Mouse (Mus musculus) liver, embryonic 14.5 days (tissue): ENCODE data around the gene Brk1. TPM values are rescaled to one million over a fixed set of nuclear protein-coding genes. Genes with fewer than 3 reads are reported as not detected.

Experiments used
- ATAC-seq: fragments of 200-750 bp; cut with Nextera tagmentation; 2 replicates; pipeline ENCODE4 v1.8.0; 2017; ENCODE audit warnings: moderate number of reproducible peaks, mild to moderate bottlenecking, moderate library complexity; ENCODE audit not compliant: insufficient read depth
- DNase-seq, 3 experiments: peaks; one replicate each; pipeline ENCODE4 v3.0.0-alpha.2; 2012 to 2013; ENCODE audit warnings: low read depth in 3 of 3, low spot score in 3 of 3
- H3K27ac ChIP-seq: fragments of 300-500 bp; sonication (generic); 2 replicates; pipeline ENCODE4 v1.5.1; 2014; ENCODE audit warnings: moderate library complexity, mild to moderate bottlenecking, control low read depth, inconsistent platforms
- H3K27me3 ChIP-seq: fragments of 300-500 bp; sonication (generic); 2 replicates; pipeline ENCODE4 v1.6.1; 2014; ENCODE audit warnings: mild to moderate bottlenecking, low read length, moderate library complexity; ENCODE audit not compliant: control insufficient read depth, insufficient read depth
- H3K36me3 ChIP-seq: fragments of 300-500 bp; sonication (generic); replicated peaks from 2 replicates; pipeline ENCODE4 v1.6.1; 2014; ENCODE audit warnings: low read depth; ENCODE audit not compliant: control insufficient read depth, insufficient read depth
- H3K4me1 ChIP-seq, 2 experiments: fragments of 200-500 bp in 1 of 2; fragments of 300-500 bp in 1 of 2; sonication (generic) in 1 of 2; replicated peaks; 2 replicates each; pipeline ENCODE4 v1.6.1; 2012 to 2014; ENCODE audit warnings: antibody characterized with exemption in 1 of 2, inconsistent platforms in 1 of 2, low read length in 1 of 2; ENCODE audit not compliant: control insufficient read depth in 2 of 2, insufficient read depth in 2 of 2
- H3K4me2 ChIP-seq: fragments of 300-500 bp; sonication (generic); 2 replicates; pipeline ENCODE4 v1.6.1; 2014; ENCODE audit warnings: low read depth, mild to moderate bottlenecking, control low read depth, moderate library complexity
- H3K4me3 ChIP-seq, 2 experiments: fragments of 200-500 bp in 1 of 2; fragments of 300-500 bp in 1 of 2; sonication (generic) in 1 of 2; 2 replicates each; pipeline ENCODE4 v1.5.1; 2012 to 2014; ENCODE audit warnings: low read depth in 2 of 2, low read length in 2 of 2, mild to moderate bottlenecking in 2 of 2, control low read depth in 1 of 2, inconsistent platforms in 1 of 2, moderate library complexity in 1 of 2; ENCODE audit not compliant: insufficient read depth in 1 of 2
- H3K9ac ChIP-seq: fragments of 300-500 bp; sonication (generic); replicated peaks from 2 replicates; pipeline ENCODE4 v1.6.1; 2014; ENCODE audit warnings: mild to moderate bottlenecking, control low read depth, moderate library complexity
- H3K9me3 ChIP-seq: fragments of 300-500 bp; sonication (generic); 2 replicates; pipeline ENCODE4 v1.6.1; 2016; ENCODE audit warnings: low read length, mixed read lengths; ENCODE audit not compliant: control insufficient read depth
- CTCF ChIP-seq: IDR thresholded peaks from 2 replicates; pipeline ENCODE4 v1.5.1; 2016; ENCODE audit warnings: antibody characterized with exemption, low read depth, control low read depth
- EP300 ChIP-seq: IDR thresholded peaks from 2 replicates; pipeline ENCODE4 v1.6.1; 2016; ENCODE audit warnings: antibody characterized with exemption, low read depth
- WGBS: fragments of 180-500 bp; shearing (Covaris S2); extraction: QIAGEN DNeasy Blood & Tissue Kit; methylation state at CpG from one replicate; pipeline ENCODE4 v1.1.7; 2014; ENCODE audit not compliant: insufficient replicate concordance; 5-methylcytosine and 5-hydroxymethylcytosine counted together
- polyA plus RNA-seq, 2 experiments: library from polyadenylated mRNA; depleted of rRNA in 1 of 2; stranded (reverse) in 1 of 2; unstranded in 1 of 2; fragments of >200 nt; fragmentation: Nextera tagmentation in 1 of 2; extraction: Ambion mirVana in 1 of 2; gene quantifications; 2 replicates each; pipeline versions ENCODE4 v1.2.1 to v1.2.3; 2012 to 2014

Gene Brk1
- polyA plus RNA-seq, 2 experiments: 71.1 to 88.8 TPM

- no peak overlapping the region for H3K4me2 ChIP-seq
- no peaks in the 10 kb centered on the region for H3K27me3 ChIP-seq
- TF ChIP-seq EP300 (no peak), CTCF (no peak)
- no peaks in the 10 kb centered on the region for H3K36me3 ChIP-seq
- DNase-seq (no peak), ATAC-seq (peak; percentile 19; the same call in 1 of the 2 replicates)
- no peaks in the 10 kb centered on the region for H3K9me3 ChIP-seq
- peaks cover 3 to 17% of the 10 kb centered on the region in 2 experiments; a peak in 3 of 4 replicates for H3K4me1 ChIP-seq
- 42% methylated on average over 12 of the region's 12 CpGs for WGBS
- no peak overlapping the region for H3K9ac ChIP-seq
- no peak overlapping the region for H3K27ac ChIP-seq
- no peak overlapping the region for H3K4me3 ChIP-seq
These were observed 57.0 kb downstream of the Brk1 start for GRCm38 (mm10) chr6:113661353-113662241.

GRCm38 (mm10) chr6:113662964-113663700 lies 58.6 kb downstream of the Brk1 start:
- H3K9ac ChIP-seq: no peak overlapping the region
- H3K36me3 ChIP-seq: no peaks in the 10 kb centered on the region
- peaks cover 3 to 21% of the 10 kb centered on the region in 2 experiments; a peak in 3 of 4 replicates for H3K4me1 ChIP-seq
- peak; percentile 55 for TF ChIP-seq CTCF
- no peak for TF ChIP-seq EP300
- no peaks in the 10 kb centered on the region for H3K27me3 ChIP-seq
- no peak for DNase-seq
- no peak overlapping the region for H3K4me3 ChIP-seq
- WGBS: 93% methylated on average over 8 of the region's 8 CpGs
- no peak overlapping the region for H3K4me2 ChIP-seq
- ATAC-seq: no peak
- H3K9me3 ChIP-seq: no peaks in the 10 kb centered on the region
- H3K27ac ChIP-seq: no peak overlapping the region

DNA sequence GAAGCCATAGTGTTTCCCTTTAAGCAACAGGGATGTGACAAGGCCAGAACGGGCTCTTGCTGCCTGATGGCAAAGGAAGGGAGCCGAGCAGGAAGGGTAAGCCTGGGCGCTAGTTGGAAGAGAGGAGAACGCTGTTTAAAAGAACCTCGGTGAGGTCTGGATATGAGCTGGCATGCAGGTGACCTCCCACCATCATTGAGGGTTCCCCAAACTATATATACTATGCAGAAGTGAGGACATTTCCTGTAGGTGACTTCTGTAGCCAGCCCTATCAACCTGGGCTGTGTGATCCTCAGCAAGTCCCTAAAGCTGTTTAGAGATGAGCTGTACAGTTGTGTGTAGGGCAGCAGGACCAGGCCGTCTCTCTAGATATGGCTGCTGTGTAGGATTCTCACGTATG lies 59.7 kb downstream of the Brk1 start:
- peaks cover 7 to 24% of the 10 kb centered on the region in 2 experiments for H3K4me1 ChIP-seq
- TF ChIP-seq EP300: no peak
- no peak for TF ChIP-seq CTCF
- H3K9me3 ChIP-seq: no peaks in the 10 kb centered on the region
- H3K36me3 ChIP-seq: no peaks in the 10 kb centered on the region
- H3K27me3 ChIP-seq: no peaks in the 10 kb centered on the region
- ATAC-seq (no peak), DNase-seq (no peak)
- no peak overlapping the region for H3K4me2 ChIP-seq
- no peak overlapping the region for H3K4me3 ChIP-seq
- no peak overlapping the region for H3K27ac ChIP-seq
- H3K9ac ChIP-seq: no peak overlapping the region
- 75% methylated on average over 7 of the region's 7 CpGs for WGBS

Other genes with a start within 250 kb of the Brk1 start
- gene Tada3, start 226.9 kb upstream of the Brk1 start, polyA plus RNA-seq (2012; rRNA removed): 10.3 and 15.1 TPM in 2 replicates
- gene Tada3, start 226.9 kb upstream of the Brk1 start, polyA plus RNA-seq (2014; fragmentation: Nextera tagmentation; extraction: Ambion mirVana): 15.6 and 18.7 TPM in 2 replicates
- gene Arpc4, start 226.7 kb upstream of the Brk1 start, polyA plus RNA-seq (2012; rRNA removed): 37.2 and 43.7 TPM in 2 replicates
- gene Arpc4, start 226.7 kb upstream of the Brk1 start, polyA plus RNA-seq (2014; fragmentation: Nextera tagmentation; extraction: Ambion mirVana): 102 and 103 TPM in 2 replicates
- gene Ttll3, start 215.5 kb upstream of the Brk1 start, polyA plus RNA-seq (2012; rRNA removed): 1.6 and 2.3 TPM in 2 replicates
- gene Ttll3, start 215.5 kb upstream of the Brk1 start, polyA plus RNA-seq (2014; fragmentation: Nextera tagmentation; extraction: Ambion mirVana): 0.41 and 0.44 TPM in 2 replicates
- gene Rpusd3, start 185.4 kb upstream of the Brk1 start, polyA plus RNA-seq (2012; rRNA removed): 8.1 and 12.8 TPM in 2 replicates
- 8.6 and 11.0 TPM in 2 replicates for gene Rpusd3, start 185.4 kb upstream of the Brk1 start, polyA plus RNA-seq (2014; fragmentation: Nextera tagmentation; extraction: Ambion mirVana)
- 0.02 TPM in 2 replicates for gene Cidec, start 169.0 kb upstream of the Brk1 start, polyA plus RNA-seq (2012; rRNA removed)
- 0.13 TPM in 1 of 2 replicates, not detected in the other for gene Cidec, start 169.0 kb upstream of the Brk1 start, polyA plus RNA-seq (2014; fragmentation: Nextera tagmentation; extraction: Ambion mirVana)
- 23.1 and 24.3 TPM in 2 replicates for gene Jagn1, start 162.2 kb upstream of the Brk1 start, polyA plus RNA-seq (2012; rRNA removed)
- 27.0 and 31.7 TPM in 2 replicates for gene Jagn1, start 162.2 kb upstream of the Brk1 start, polyA plus RNA-seq (2014; fragmentation: Nextera tagmentation; extraction: Ambion mirVana)
- gene Il17re, start 146.3 kb upstream of the Brk1 start, polyA plus RNA-seq (2012; rRNA removed): 0.11 and 0.24 TPM in 2 replicates
- gene Il17re, start 146.3 kb upstream of the Brk1 start, polyA plus RNA-seq (2014; fragmentation: Nextera tagmentation; extraction: Ambion mirVana): 0.08 TPM in 1 of 2 replicates, not detected in the other
- 3.4 and 4.3 TPM in 2 replicates for gene Il17rc, start 133.3 kb upstream of the Brk1 start, polyA plus RNA-seq (2012; rRNA removed)
- 3.4 and 5.6 TPM in 2 replicates for gene Il17rc, start 133.3 kb upstream of the Brk1 start, polyA plus RNA-seq (2014; fragmentation: Nextera tagmentation; extraction: Ambion mirVana)
- 2.7 and 3.1 TPM in 2 replicates for gene Creld1, start 121.5 kb upstream of the Brk1 start, polyA plus RNA-seq (2012; rRNA removed)
- 3.9 and 5.1 TPM in 2 replicates for gene Creld1, start 121.5 kb upstream of the Brk1 start, polyA plus RNA-seq (2014; fragmentation: Nextera tagmentation; extraction: Ambion mirVana)
- not detected in 2 replicates for gene Prrt3, start 102.8 kb upstream of the Brk1 start, polyA plus RNA-seq (2012; rRNA removed)
- not detected in 2 replicates for gene Prrt3, start 102.8 kb upstream of the Brk1 start, polyA plus RNA-seq (2014; fragmentation: Nextera tagmentation; extraction: Ambion mirVana)
- 16.3 and 20.7 TPM in 2 replicates for gene Emc3, start 73.1 kb upstream of the Brk1 start, polyA plus RNA-seq (2012; rRNA removed)
- 39.4 and 41.5 TPM in 2 replicates for gene Emc3, start 73.1 kb upstream of the Brk1 start, polyA plus RNA-seq (2014; fragmentation: Nextera tagmentation; extraction: Ambion mirVana)
- gene Fancd2, start 73.1 kb upstream of the Brk1 start, polyA plus RNA-seq (2012; rRNA removed): 6.9 and 8.4 TPM in 2 replicates
- gene Fancd2, start 73.1 kb upstream of the Brk1 start, polyA plus RNA-seq (2014; fragmentation: Nextera tagmentation; extraction: Ambion mirVana): 9.1 and 10.7 TPM in 2 replicates
- gene Fancd2os, start 4.1 kb upstream of the Brk1 start, polyA plus RNA-seq (2012; rRNA removed): 0.03 and 0.04 TPM in 2 replicates
- gene Fancd2os, start 4.1 kb upstream of the Brk1 start, polyA plus RNA-seq (2014; fragmentation: Nextera tagmentation; extraction: Ambion mirVana): 0.14 TPM in 1 of 2 replicates, not detected in the other
- 3.9 and 5.0 TPM in 2 replicates for gene Vhl, start 19.2 kb downstream of the Brk1 start, polyA plus RNA-seq (2012; rRNA removed)
- 7.4 and 8.0 TPM in 2 replicates for gene Vhl, start 19.2 kb downstream of the Brk1 start, polyA plus RNA-seq (2014; fragmentation: Nextera tagmentation; extraction: Ambion mirVana)
- 19.1 and 27.0 TPM in 2 replicates for gene Irak2, start 33.7 kb downstream of the Brk1 start, polyA plus RNA-seq (2012; rRNA removed)
- 4.9 and 7.0 TPM in 2 replicates for gene Irak2, start 33.7 kb downstream of the Brk1 start, polyA plus RNA-seq (2014; fragmentation: Nextera tagmentation; extraction: Ambion mirVana)
- 10.6 and 15.4 TPM in 2 replicates for gene Tatdn2, start 92.3 kb downstream of the Brk1 start, polyA plus RNA-seq (2012; rRNA removed)
- gene Tatdn2, start 92.3 kb downstream of the Brk1 start, polyA plus RNA-seq (2014; fragmentation: Nextera tagmentation; extraction: Ambion mirVana): 1.0 and 1.3 TPM in 2 replicates
- gene Ghrl, start 115.1 kb downstream of the Brk1 start, polyA plus RNA-seq (2012; rRNA removed): 0.11 and 0.18 TPM in 2 replicates
- 0.29 TPM in 1 of 2 replicates, not detected in the other for gene Ghrl, start 115.1 kb downstream of the Brk1 start, polyA plus RNA-seq (2014; fragmentation: Nextera tagmentation; extraction: Ambion mirVana)
- gene Sec13, start 136.0 kb downstream of the Brk1 start, polyA plus RNA-seq (2012; rRNA removed): 75.5 and 93.7 TPM in 2 replicates
- gene Sec13, start 136.0 kb downstream of the Brk1 start, polyA plus RNA-seq (2014; fragmentation: Nextera tagmentation; extraction: Ambion mirVana): 114 and 118 TPM in 2 replicates